Mouse (Mus musculus) kidney, adult 2 months (tissue): ENCODE data around the gene Bbs7.

Source experiments
- CTCF ChIP-seq: fragments of 200-500 bp; conservative IDR thresholded peaks from 2 replicates; pipeline ENCODE4 v1.5.1; 2011; ENCODE audit warnings: low read depth, mild to moderate bottlenecking, control low read depth, low read length, moderate library complexity, mixed read lengths; ENCODE audit not compliant: insufficient read depth, insufficient read length
- POLR2A ChIP-seq: fragments of 200-500 bp; IDR thresholded peaks from one replicate; pipeline ENCODE4 v1.6.1; 2011; ENCODE audit warnings: low read depth, low read length, control low read depth

DNA sequence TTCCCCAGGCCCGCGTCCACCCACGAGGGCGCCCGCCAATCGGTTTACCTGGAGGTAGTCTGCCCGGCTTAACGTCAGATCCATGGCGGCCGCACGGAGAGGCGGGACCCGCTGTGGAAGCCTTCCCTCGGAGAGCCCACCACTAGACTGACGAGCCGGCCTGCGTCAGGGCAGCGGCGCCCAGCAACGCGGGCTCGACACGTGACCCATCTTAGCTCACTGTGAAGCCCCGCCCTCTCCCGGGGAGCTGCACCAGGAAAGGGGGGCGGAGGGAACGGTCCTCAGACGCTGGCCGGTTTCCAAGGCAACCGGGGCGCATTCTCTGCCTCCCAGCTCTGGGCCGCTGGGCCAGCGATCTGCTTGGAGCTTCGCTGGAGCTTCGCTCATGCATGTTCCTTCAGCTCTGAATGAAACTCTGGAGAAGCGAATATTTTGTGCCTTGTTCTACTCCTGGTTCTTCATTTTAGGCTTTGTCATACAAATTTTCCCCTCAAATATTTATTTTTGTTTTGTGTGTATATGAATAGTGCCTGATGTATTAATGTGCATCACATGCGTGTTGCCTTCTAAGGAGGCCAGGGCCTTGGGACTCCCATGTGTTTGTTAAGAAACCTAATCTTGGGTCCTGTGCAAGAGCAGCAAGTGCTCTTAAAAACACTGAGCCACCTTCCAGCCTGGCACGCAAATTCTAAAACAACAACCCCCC is at the start of gene Bbs7:
- TF ChIP-seq POLR2A: peak; percentile 30
- TF ChIP-seq CTCF: no peak
